Mouse (Mus musculus): ENCODE data around the gene Sh3bgrl2.

DNA sequence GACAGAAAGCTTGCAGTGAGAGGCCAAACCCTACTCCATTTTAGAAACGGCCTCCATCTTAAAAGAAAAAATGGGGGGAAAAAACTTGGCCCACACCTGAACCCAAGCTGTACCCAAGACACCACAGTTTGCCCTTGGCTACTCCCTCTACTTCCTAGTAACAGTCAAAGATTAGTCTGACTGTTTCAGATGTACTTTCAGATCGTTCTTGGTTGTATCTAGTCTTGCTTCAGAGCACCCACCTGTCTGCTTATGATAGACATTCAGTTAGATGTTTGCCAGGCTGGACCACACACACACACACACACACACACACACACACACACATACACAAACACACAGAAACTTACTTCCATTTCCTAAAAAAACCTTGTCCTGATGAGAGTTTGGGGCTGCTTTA lies 111.0 kb downstream of the Sh3bgrl2 start:
- TF ChIP-seq CTCF (IDR thresholded peaks at IDR 0.05; ENCODE audit: low read depth): no peak
- no peak for TF ChIP-seq EP300 (IDR thresholded peaks at IDR 0.05; ENCODE audit: low read depth)
